In the genomic region with DNA sequence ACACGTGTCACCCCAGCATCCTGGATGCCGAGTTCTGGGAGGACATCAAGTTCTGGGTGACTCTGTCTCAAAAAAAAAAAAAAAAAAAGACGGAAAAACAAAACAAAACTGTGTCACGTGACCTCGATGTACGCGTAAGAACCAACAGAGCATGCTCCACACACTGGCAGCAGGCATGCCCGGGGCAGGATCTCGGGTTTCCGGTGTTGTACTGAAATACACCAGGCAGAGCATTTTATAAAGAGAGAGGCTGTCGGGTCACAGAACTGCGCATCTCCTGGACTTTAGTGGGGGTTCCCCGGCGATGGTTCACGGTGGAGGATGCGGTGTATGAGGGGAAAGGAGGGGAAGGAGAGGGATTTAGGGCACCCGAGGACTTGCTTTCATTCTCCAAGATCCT, we compare ENCODE assay signal across 8 mouse cellular contexts.
DNase-seq lines count a peak whose midpoint lies in the region; ATAC-seq lines count a peak whose summit lies in the region.

No protein-coding gene starts in this region.

- H3K4me3 ChIP-seq in liver, embryonic 11.5 days (ENCODE audit: low read depth, low read length) = no peak overlapping the region
- no peak overlapping the region for H3K4me3 ChIP-seq in forebrain, embryonic 12.5 days (replicated peaks)
- H3K4me3 ChIP-seq in limb, embryonic 13.5 days = no peak overlapping the region

- no peaks in the 10 kb centered on the region for H3K36me3 ChIP-seq in liver, embryonic 11.5 days (ENCODE audit: control insufficient read depth, insufficient read depth, low read length)
- no peaks in the 10 kb centered on the region for H3K36me3 ChIP-seq in forebrain, embryonic 12.5 days (replicated peaks)
- no peaks in the 10 kb centered on the region for H3K36me3 ChIP-seq in limb, embryonic 13.5 days

- H3K4me1 ChIP-seq in liver, embryonic 11.5 days (replicated peaks; ENCODE audit: control insufficient read depth, insufficient read depth, low read length) = no peaks in the 10 kb centered on the region
- peaks cover 40% of the 10 kb centered on the region for H3K4me1 ChIP-seq in forebrain, embryonic 12.5 days
- H3K4me1 ChIP-seq in limb, embryonic 13.5 days = 0 out of 2 replicates have a peak, but pooled peaks cover 7% of the 10 kb centered on the region

- no peak for ATAC-seq in liver, embryonic 11.5 days (replicated peaks; ENCODE audit: low FRiP score)
- no peak for ATAC-seq in forebrain, embryonic 12.5 days (ENCODE audit: low FRiP score)
- ATAC-seq in limb, embryonic 13.5 days (ENCODE audit: low FRiP score, low read depth) = no peak
- ATAC-seq in granulocyte monocyte progenitor cell, adult 5-6 weeks (replicated peaks; ENCODE audit: poor library complexity, severe bottlenecking) = no peak

- peak overlapping the region; percentile 13; the same call in 1 of the 2 replicates for H3K4me2 ChIP-seq in liver, embryonic 11.5 days
- H3K4me2 ChIP-seq in forebrain, embryonic 12.5 days = peak overlapping the region; percentile 25; the same call in 1 of the 2 replicates
- H3K4me2 ChIP-seq in limb, embryonic 13.5 days (replicated peaks) = peak overlapping the region; percentile 47

- H3K27me3 ChIP-seq in liver, embryonic 11.5 days (replicated peaks; ENCODE audit: control insufficient read depth, insufficient read depth, low read length) = no peaks in the 10 kb centered on the region; the same call in 1 of the 2 replicates
- peaks cover 55% of the 10 kb centered on the region for H3K27me3 ChIP-seq in forebrain, embryonic 12.5 days
- peaks cover 71% of the 10 kb centered on the region for H3K27me3 ChIP-seq in limb, embryonic 13.5 days

- no peaks in the 10 kb centered on the region for H3K9me3 ChIP-seq in liver, embryonic 11.5 days (ENCODE audit: control insufficient read depth, low read length)
- no peaks in the 10 kb centered on the region for H3K9me3 ChIP-seq in forebrain, embryonic 12.5 days
- 0 out of 2 replicates have a peak, but pooled peaks cover 3% of the 10 kb centered on the region for H3K9me3 ChIP-seq in limb, embryonic 13.5 days

- H3K27ac ChIP-seq in liver, embryonic 11.5 days (ENCODE audit: low read depth, low read length) = no peak overlapping the region
- H3K27ac ChIP-seq in forebrain, embryonic 12.5 days = peak overlapping the region; percentile 90
- no peak overlapping the region for H3K27ac ChIP-seq in limb, embryonic 13.5 days

- no peak overlapping the region for H3K9ac ChIP-seq in liver, embryonic 11.5 days (ENCODE audit: low read depth, low read length)
- H3K9ac ChIP-seq in forebrain, embryonic 12.5 days = no peak overlapping the region
- no peak overlapping the region for H3K9ac ChIP-seq in limb, embryonic 13.5 days

- WGBS in liver, embryonic 11.5 days = 49% methylated on average over 17 of the region's 17 CpGs
- WGBS in forebrain, embryonic 12.5 days = 48% methylated on average over 17 of the region's 17 CpGs
- WGBS in limb, embryonic 13.5 days = 45% methylated on average over 17 of the region's 17 CpGs

- DNase-seq in liver, embryonic 11.5 days (ENCODE audit: low spot score) = no peak
- DNase-seq in liver = no peak
- peak; percentile 42 for DNase-seq in thymus, postnatal 14 days
- DNase-seq in layer of hippocampus, adult 9-11 months = no peak
- DNase-seq in left cerebral cortex, adult 8-10 months (ENCODE audit: low spot score in 2 of 2) = no peak
